Mouse (Mus musculus): ENCODE measurements around the gene Ovca2. TPM values are rescaled to one million over a fixed set of nuclear protein-coding genes. Genes with fewer than 3 reads are reported as not detected.

The Ovca2 gene
- polyA plus RNA-seq, 1 experiment from 2014 or later = 19.4 TPM

- Histone ChIP-seq H3K4me1 (ENCODE audit: control insufficient read depth, insufficient read depth, low read length) (peaks cover 61% of the 10 kb centered on the region), H3K27ac (ENCODE audit: low read length) (peak overlapping the region; percentile 94), H3K4me2 (ENCODE audit: low read depth, low read length) (peak overlapping the region; percentile 88), H3K36me3 (ENCODE audit: control insufficient read depth, insufficient read depth, low read length) (peaks cover 5% of the 10 kb centered on the region; the same call in 1 of the 2 replicates), H3K9me3 (replicated peaks; ENCODE audit: control insufficient read depth, low read length) (no peaks in the 10 kb centered on the region), H3K27me3 (ENCODE audit: control insufficient read depth, insufficient read depth, low read length) (peaks cover 11% of the 10 kb centered on the region), H3K4me3 (replicated peaks; ENCODE audit: low read length) (no peak overlapping the region; the same call in 1 of the 2 replicates), H3K9ac (ENCODE audit: low read length) (peak overlapping the region; percentile 86)
- ATAC-seq (ENCODE audit: insufficient read depth, low FRiP score) = no peak
- WGBS = 63% methylated on average over 6 of the region's 6 CpGs
Observed at GRCm38 (mm10) chr11:75163379-75163778, 15.3 kb downstream of the Ovca2 start.

- peak overlapping the region; percentile 94 for H3K27ac ChIP-seq (ENCODE audit: low read length)
- H3K4me3 ChIP-seq (replicated peaks; ENCODE audit: low read length) = no peak overlapping the region
- peaks cover 5% of the 10 kb centered on the region; the same call in 1 of the 2 replicates for H3K36me3 ChIP-seq (ENCODE audit: control insufficient read depth, insufficient read depth, low read length)
- 80% methylated on average over 12 of the region's 12 CpGs for WGBS
- peaks cover 65% of the 10 kb centered on the region for H3K4me1 ChIP-seq (ENCODE audit: control insufficient read depth, insufficient read depth, low read length)
- no peak for ATAC-seq (ENCODE audit: insufficient read depth, low FRiP score)
- no peak overlapping the region for H3K4me2 ChIP-seq (ENCODE audit: low read depth, low read length)
- peak overlapping the region; percentile 86 for H3K9ac ChIP-seq (ENCODE audit: low read length)
- no peaks in the 10 kb centered on the region for H3K9me3 ChIP-seq (replicated peaks; ENCODE audit: control insufficient read depth, low read length)
- H3K27me3 ChIP-seq (ENCODE audit: control insufficient read depth, insufficient read depth, low read length) = peaks cover 10% of the 10 kb centered on the region
Observed at GRCm38 (mm10) chr11:75162591-75163080, 16.0 kb downstream of the Ovca2 start.

DNA sequence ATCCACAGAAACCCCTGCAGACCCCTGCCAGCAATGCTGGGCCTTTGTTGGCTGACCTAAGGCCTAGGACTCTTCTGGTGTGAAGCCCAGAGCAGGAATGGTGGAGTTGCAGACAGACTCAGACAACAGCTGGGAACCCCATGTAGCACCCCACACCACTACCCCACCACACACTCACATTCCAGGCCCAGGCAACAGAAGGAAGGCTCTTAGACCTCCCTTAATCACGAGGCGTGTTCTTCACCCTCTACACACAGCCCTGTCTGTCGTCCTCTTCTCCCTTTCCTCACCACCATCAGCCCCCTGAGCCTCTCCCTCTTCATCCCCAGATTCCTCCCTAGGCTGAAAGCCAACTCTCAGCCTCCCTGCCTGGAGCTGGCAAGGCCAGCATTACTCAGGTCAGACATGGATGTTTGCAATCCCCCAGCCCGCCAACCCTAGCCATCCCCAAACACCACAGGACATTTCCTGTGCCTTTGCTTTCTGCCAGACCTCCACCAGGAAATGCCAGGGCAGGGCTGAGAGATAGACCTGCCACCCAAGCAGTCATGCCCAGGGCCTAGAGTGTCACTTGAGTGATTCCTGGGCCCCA, 17.1 kb downstream of the Ovca2 start:
- Histone ChIP-seq H3K27me3 (ENCODE audit: control insufficient read depth, insufficient read depth, low read length) (peaks cover 7% of the 10 kb centered on the region), H3K27ac (ENCODE audit: low read length) (peak overlapping the region; percentile 94), H3K4me2 (ENCODE audit: low read depth, low read length) (no peak overlapping the region), H3K36me3 (ENCODE audit: control insufficient read depth, insufficient read depth, low read length) (peaks cover 5% of the 10 kb centered on the region; the same call in 1 of the 2 replicates), H3K9ac (ENCODE audit: low read length) (peak overlapping the region; percentile 52), H3K9me3 (replicated peaks; ENCODE audit: control insufficient read depth, low read length) (no peaks in the 10 kb centered on the region), H3K4me1 (ENCODE audit: control insufficient read depth, insufficient read depth, low read length) (peaks cover 70% of the 10 kb centered on the region), H3K4me3 (replicated peaks; ENCODE audit: low read length) (no peak overlapping the region)
- ATAC-seq (ENCODE audit: insufficient read depth, low FRiP score) = peak; percentile 59
- WGBS = 28% methylated on average over 4 of the region's 4 CpGs

DNA sequence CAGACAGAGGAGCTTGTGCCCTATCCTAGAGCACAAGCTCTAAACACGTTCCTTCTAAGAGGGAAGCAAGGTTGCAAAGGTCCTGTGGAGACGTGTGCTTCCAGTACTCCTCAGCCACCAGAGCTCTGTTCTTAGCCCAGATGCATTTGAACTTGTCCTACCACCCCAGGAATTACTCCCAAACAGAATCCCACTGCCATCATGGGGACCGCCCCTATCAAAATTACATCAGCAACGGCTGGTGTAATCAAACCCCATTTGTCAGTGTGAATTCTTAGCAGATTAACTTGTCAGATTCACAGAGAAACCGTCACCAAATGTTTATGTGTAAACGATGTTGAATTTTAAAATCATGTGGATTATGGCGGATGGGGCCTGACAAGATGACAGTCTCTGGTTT, 17.7 kb downstream of the Ovca2 start:
- Histone ChIP-seq H3K36me3 (ENCODE audit: control insufficient read depth, insufficient read depth, low read length) (peaks cover 5% of the 10 kb centered on the region; the same call in 1 of the 2 replicates), H3K27ac (ENCODE audit: low read length) (peak overlapping the region; percentile 94), H3K27me3 (ENCODE audit: control insufficient read depth, insufficient read depth, low read length) (peaks cover 5% of the 10 kb centered on the region), H3K4me2 (ENCODE audit: low read depth, low read length) (no peak overlapping the region), H3K4me3 (replicated peaks; ENCODE audit: low read length) (no peak overlapping the region), H3K9me3 (replicated peaks; ENCODE audit: control insufficient read depth, low read length) (no peaks in the 10 kb centered on the region), H3K9ac (ENCODE audit: low read length) (no peak overlapping the region), H3K4me1 (ENCODE audit: control insufficient read depth, insufficient read depth, low read length) (peaks cover 72% of the 10 kb centered on the region)
- no peak; the same call in none of the 2 replicates for ATAC-seq (ENCODE audit: insufficient read depth, low FRiP score)
- WGBS = 40% methylated on average over 7 of the region's 7 CpGs

DNA sequence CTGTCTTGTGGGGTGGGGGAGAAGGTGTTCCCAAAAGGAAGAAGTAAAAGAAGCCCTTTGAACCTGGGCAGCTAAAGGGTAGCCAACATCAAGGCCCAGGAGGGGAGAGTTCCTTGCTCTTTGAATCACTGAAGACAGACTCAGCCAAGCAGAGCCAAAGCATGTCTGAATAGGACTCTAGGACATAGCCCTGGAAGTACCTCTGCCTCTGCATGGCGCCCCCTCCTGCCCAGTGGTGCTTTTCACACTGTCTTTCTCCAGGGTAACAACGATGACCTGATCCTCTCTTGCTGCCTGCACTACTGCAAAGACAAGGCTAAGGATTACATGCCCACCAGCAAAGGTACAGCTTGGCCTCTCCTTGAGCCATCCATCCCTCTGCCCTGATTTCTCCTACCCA, 19.1 kb downstream of the Ovca2 start:
- no peak overlapping the region for H3K4me3 ChIP-seq (replicated peaks; ENCODE audit: low read length)
- ATAC-seq (ENCODE audit: insufficient read depth, low FRiP score) = no peak
- no peaks in the 10 kb centered on the region for H3K9me3 ChIP-seq (replicated peaks; ENCODE audit: control insufficient read depth, low read length)
- H3K27ac ChIP-seq (ENCODE audit: low read length) = peak overlapping the region; percentile 81; the same call in 1 of the 2 replicates
- H3K27me3 ChIP-seq (ENCODE audit: control insufficient read depth, insufficient read depth, low read length) = no peaks in the 10 kb centered on the region
- peaks cover 64% of the 10 kb centered on the region for H3K4me1 ChIP-seq (ENCODE audit: control insufficient read depth, insufficient read depth, low read length)
- no peak overlapping the region for H3K9ac ChIP-seq (ENCODE audit: low read length)
- H3K36me3 ChIP-seq (ENCODE audit: control insufficient read depth, insufficient read depth, low read length) = peaks cover 5% of the 10 kb centered on the region; the same call in 1 of the 2 replicates
- H3K4me2 ChIP-seq (ENCODE audit: low read depth, low read length) = no peak overlapping the region
- 54% methylated on average over 2 of the region's 2 CpGs for WGBS

- H3K27ac ChIP-seq (ENCODE audit: low read length) = peak overlapping the region; percentile 81
Observed at GRCm38 (mm10) chr11:75158432-75158831, 20.2 kb downstream of the Ovca2 start.

GRCm38 (mm10) chr11:75157901-75158300, 20.7 kb downstream of the Ovca2 start:
- Histone ChIP-seq H3K27me3 (ENCODE audit: control insufficient read depth, insufficient read depth, low read length) (no peaks in the 10 kb centered on the region), H3K27ac (ENCODE audit: low read length) (peak overlapping the region; percentile 81), H3K36me3 (ENCODE audit: control insufficient read depth, insufficient read depth, low read length) (peaks cover 4% of the 10 kb centered on the region; the same call in 1 of the 2 replicates), H3K4me2 (ENCODE audit: low read depth, low read length) (no peak overlapping the region), H3K4me1 (ENCODE audit: control insufficient read depth, insufficient read depth, low read length) (peaks cover 51% of the 10 kb centered on the region), H3K9me3 (replicated peaks; ENCODE audit: control insufficient read depth, low read length) (no peaks in the 10 kb centered on the region), H3K4me3 (replicated peaks; ENCODE audit: low read length) (no peak overlapping the region), H3K9ac (ENCODE audit: low read length) (peak overlapping the region; percentile 3; the same call in 1 of the 2 replicates)
- 31% methylated on average over 2 of the region's 2 CpGs for WGBS
- ATAC-seq (ENCODE audit: insufficient read depth, low FRiP score) = no peak

More at GRCm38 (mm10) chr11:75158432-75158831, 20.2 kb downstream of the Ovca2 start:
- Histone ChIP-seq H3K9ac (ENCODE audit: low read length) (no peak overlapping the region), H3K4me2 (ENCODE audit: low read depth, low read length) (no peak overlapping the region), H3K9me3 (replicated peaks; ENCODE audit: control insufficient read depth, low read length) (no peaks in the 10 kb centered on the region), H3K27me3 (ENCODE audit: control insufficient read depth, insufficient read depth, low read length) (no peaks in the 10 kb centered on the region), H3K36me3 (ENCODE audit: control insufficient read depth, insufficient read depth, low read length) (peaks cover 5% of the 10 kb centered on the region; the same call in 1 of the 2 replicates), H3K4me1 (ENCODE audit: control insufficient read depth, insufficient read depth, low read length) (peaks cover 53% of the 10 kb centered on the region), H3K4me3 (replicated peaks; ENCODE audit: low read length) (no peak overlapping the region)
- 81% methylated on average over 14 of the region's 14 CpGs for WGBS
- no peak for ATAC-seq (ENCODE audit: insufficient read depth, low FRiP score)

- peaks cover 49% of the 10 kb centered on the region for H3K4me1 ChIP-seq (ENCODE audit: control insufficient read depth, insufficient read depth, low read length)
- no peaks in the 10 kb centered on the region for H3K27me3 ChIP-seq (ENCODE audit: control insufficient read depth, insufficient read depth, low read length)
- H3K4me3 ChIP-seq (replicated peaks; ENCODE audit: low read length) = no peak overlapping the region
- H3K36me3 ChIP-seq (ENCODE audit: control insufficient read depth, insufficient read depth, low read length) = no peaks in the 10 kb centered on the region
- peak overlapping the region; percentile 11; the same call in 1 of the 2 replicates for H3K9ac ChIP-seq (ENCODE audit: low read length)
- WGBS = 43% methylated on average over 4 of the region's 4 CpGs
- no peak for ATAC-seq (ENCODE audit: insufficient read depth, low FRiP score)
- no peaks in the 10 kb centered on the region for H3K9me3 ChIP-seq (replicated peaks; ENCODE audit: control insufficient read depth, low read length)
- peak overlapping the region; percentile 81 for H3K27ac ChIP-seq (ENCODE audit: low read length)
- H3K4me2 ChIP-seq (ENCODE audit: low read depth, low read length) = no peak overlapping the region
Observed at GRCm38 (mm10) chr11:75157037-75157436, 21.6 kb downstream of the Ovca2 start.

DNA sequence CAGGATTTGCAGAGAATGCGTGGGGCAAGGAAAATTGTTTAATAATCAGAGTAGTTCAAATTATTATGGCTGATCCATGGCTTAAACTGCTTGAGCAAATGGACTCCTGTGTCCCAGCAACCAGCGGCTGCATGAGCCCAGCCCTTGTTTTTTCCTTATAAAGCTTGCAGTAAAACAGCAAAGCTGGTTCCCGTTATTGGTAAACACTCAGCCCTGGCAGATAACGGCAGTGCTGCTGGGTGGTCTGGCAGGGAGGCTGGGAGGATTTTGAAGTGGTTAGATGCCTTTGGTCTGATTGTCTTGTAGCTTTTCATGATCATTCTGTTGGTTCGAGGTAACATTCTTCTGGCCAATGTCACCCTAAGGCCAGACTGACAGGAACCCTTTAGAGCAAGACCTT, 22.2 kb downstream of the Ovca2 start:
- H3K4me3 ChIP-seq (replicated peaks; ENCODE audit: low read length) = no peak overlapping the region
- ATAC-seq (ENCODE audit: insufficient read depth, low FRiP score) = no peak
- 0 out of 2 replicates have a peak overlapping the region, but pooled peaks have one; percentile 37 for H3K9ac ChIP-seq (ENCODE audit: low read length)

More for the DNA sequence above, 22.2 kb downstream of the Ovca2 start:
- Histone ChIP-seq H3K4me2 (ENCODE audit: low read depth, low read length) (no peak overlapping the region), H3K27me3 (ENCODE audit: control insufficient read depth, insufficient read depth, low read length) (no peaks in the 10 kb centered on the region), H3K27ac (ENCODE audit: low read length) (peak overlapping the region; percentile 81), H3K9me3 (replicated peaks; ENCODE audit: control insufficient read depth, low read length) (no peaks in the 10 kb centered on the region), H3K36me3 (ENCODE audit: control insufficient read depth, insufficient read depth, low read length) (no peaks in the 10 kb centered on the region), H3K4me1 (ENCODE audit: control insufficient read depth, insufficient read depth, low read length) (peaks cover 43% of the 10 kb centered on the region)
- 36% methylated on average over 5 of the region's 5 CpGs for WGBS

Data from stomach, embryonic 16.5 days (tissue).